Mouse (Mus musculus) urinary bladder, postnatal 10 days (tissue): ENCODE measurements around the gene 4930447C04Rik.

Experiments
- DNase-seq: peaks from one replicate; pipeline ENCODE4 v3.0.0; 2022; ENCODE audit warnings: low spot score

The 4930447C04Rik gene

GRCm38 (mm10) chr12:72837302-72837701 is 103.3 kb downstream of the 4930447C04Rik start:
- DNase-seq = no peak

GRCm38 (mm10) chr12:72835518-72836015 is 105.0 kb downstream of the 4930447C04Rik start:
- DNase-seq = no peak

- DNase-seq = no peak
Observed at GRCm38 (mm10) chr12:72834773-72835517, 105.6 kb downstream of the 4930447C04Rik start.

- DNase-seq = no peak
Observed at GRCm38 (mm10) chr12:72831711-72832432, 108.7 kb downstream of the 4930447C04Rik start.
